Mouse (Mus musculus): ENCODE data around the gene Dmgdh.

DNA sequence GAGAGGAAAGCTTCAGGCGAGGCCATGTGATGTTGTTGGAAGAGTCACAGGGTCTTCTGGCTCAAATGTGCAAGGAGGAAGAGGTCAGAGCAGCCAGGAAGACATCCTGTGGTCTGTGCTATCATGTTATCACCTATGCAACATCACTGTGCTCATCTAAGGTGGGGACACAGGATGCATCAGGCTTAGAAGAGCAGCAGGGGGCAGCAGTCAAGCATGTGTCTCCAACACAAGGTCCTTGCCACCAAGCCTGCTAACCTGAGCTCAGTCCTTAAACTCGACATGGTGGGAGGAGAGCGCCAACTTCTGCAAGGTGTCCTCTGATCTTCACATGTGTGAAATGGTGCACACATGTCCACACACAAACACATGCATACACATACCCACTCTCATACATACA is 111.1 kb downstream of the Dmgdh start:
- TF ChIP-seq GATA1 (IDR thresholded peaks at IDR 0.05; ENCODE audit: borderline replicate concordance, low read length): no peak
- no peak for TF ChIP-seq FLI1 (IDR thresholded peaks at IDR 0.05; ENCODE audit: low read length)
